Mouse (Mus musculus) small intestine, adult 2 months (tissue): ENCODE data around the gene Uggt2. TPM values are rescaled to one million over a fixed set of nuclear protein-coding genes. Genes with fewer than 3 reads are reported as not detected.

ENCODE experiments used
- H3K27ac ChIP-seq: fragments of 200-500 bp; 2 replicates; pipeline ENCODE4 v1.5.1; 2012; ENCODE audit warnings: low read depth, low read length, control low read depth, inconsistent platforms; ENCODE audit not compliant: insufficient read depth
- H3K27me3 ChIP-seq: fragments of 200-500 bp; 2 replicates; pipeline ENCODE4 v1.6.1; 2012; ENCODE audit warnings: mild to moderate bottlenecking, moderate library complexity, low read length, inconsistent platforms; ENCODE audit not compliant: control insufficient read depth, insufficient read depth
- H3K36me3 ChIP-seq: fragments of 200-500 bp; 2 replicates; pipeline ENCODE4 v1.6.1; 2012; ENCODE audit warnings: mild to moderate bottlenecking, low read length, control low read depth, inconsistent platforms; ENCODE audit not compliant: control insufficient read depth, insufficient read depth
- H3K4me1 ChIP-seq: fragments of 200-500 bp; 2 replicates; pipeline ENCODE4 v1.6.1; 2012; ENCODE audit warnings: low read length, inconsistent platforms, mixed read lengths; ENCODE audit not compliant: control insufficient read depth, insufficient read depth, insufficient read length
- H3K4me3 ChIP-seq: fragments of 200-500 bp; 2 replicates; pipeline ENCODE4 v1.5.1; 2012; ENCODE audit warnings: low read depth, mild to moderate bottlenecking, control low read depth, inconsistent platforms, low read length, moderate library complexity
- CTCF ChIP-seq: fragments of 200-500 bp; IDR thresholded peaks from 2 replicates; pipeline ENCODE4 v1.5.1; 2012; ENCODE audit warnings: low read depth, mild to moderate bottlenecking, control low read depth, inconsistent platforms, low read length, moderate library complexity, mixed read lengths; ENCODE audit not compliant: insufficient replicate concordance, insufficient read length; ENCODE audit errors: extremely low read depth
- POLR2A ChIP-seq: fragments of 200-500 bp; IDR thresholded peaks from 2 replicates; pipeline ENCODE4 v1.6.1; 2012; ENCODE audit warnings: low read depth, mild to moderate bottlenecking, control low read depth, inconsistent platforms, low read length, moderate library complexity
- WGBS: fragments of 180-500 bp; shearing (Covaris S2); methylation state at CpG from one replicate; pipeline ENCODE4 v1.1.7; 2018; 5-methylcytosine and 5-hydroxymethylcytosine counted together
- polyA plus RNA-seq: library from polyadenylated mRNA; depleted of rRNA; stranded (reverse); fragments of >200 nt; gene quantifications from 2 replicates; pipeline ENCODE4 v1.2.3, GENCODE M21; 2012

Gene Uggt2
- polyA plus RNA-seq, 1 experiment, result 0.33 TPM

DNA sequence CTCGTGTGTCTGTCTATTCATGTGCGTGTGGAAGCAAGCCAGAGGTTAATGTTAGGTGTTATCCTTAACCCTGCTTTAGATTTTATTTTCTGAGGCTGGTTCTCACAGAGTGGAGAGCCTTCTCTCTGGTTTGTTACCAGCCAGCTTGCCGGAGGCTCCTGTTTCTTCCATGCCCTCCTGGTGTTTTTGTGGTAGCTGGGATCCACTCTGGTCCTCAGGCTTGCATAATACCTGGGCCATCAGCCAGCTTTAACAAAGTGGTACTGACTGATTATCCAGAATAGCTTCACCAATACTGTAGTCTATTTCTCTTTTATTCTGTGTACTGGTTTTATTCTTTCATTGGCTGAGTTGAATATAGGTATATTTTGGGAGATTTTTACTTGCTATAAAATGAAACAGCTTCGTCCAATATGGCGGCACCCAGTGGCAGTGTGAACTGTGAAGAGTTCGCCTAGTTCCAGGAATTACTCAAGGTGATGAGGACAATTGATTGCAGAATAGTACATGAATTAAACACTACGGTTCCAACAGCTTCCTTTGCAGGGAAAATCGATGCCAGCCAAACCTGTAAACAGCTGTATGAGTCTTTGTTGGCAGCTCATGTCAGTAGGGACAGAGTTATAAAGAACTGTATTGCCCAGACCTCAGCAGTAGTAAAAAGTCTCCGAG lies 147.2 kb downstream of the Uggt2 start:
- TF ChIP-seq POLR2A (no peak), CTCF (no peak)
- Histone ChIP-seq H3K36me3 (peaks cover 22% of the 10 kb centered on the region), H3K4me1 (peaks cover 3% of the 10 kb centered on the region; the same call in 1 of the 2 replicates), H3K27me3 (no peaks in the 10 kb centered on the region), H3K4me3 (no peak overlapping the region), H3K27ac (no peak overlapping the region)
- WGBS, result 92% methylated on average over 9 of the region's 9 CpGs

DNA sequence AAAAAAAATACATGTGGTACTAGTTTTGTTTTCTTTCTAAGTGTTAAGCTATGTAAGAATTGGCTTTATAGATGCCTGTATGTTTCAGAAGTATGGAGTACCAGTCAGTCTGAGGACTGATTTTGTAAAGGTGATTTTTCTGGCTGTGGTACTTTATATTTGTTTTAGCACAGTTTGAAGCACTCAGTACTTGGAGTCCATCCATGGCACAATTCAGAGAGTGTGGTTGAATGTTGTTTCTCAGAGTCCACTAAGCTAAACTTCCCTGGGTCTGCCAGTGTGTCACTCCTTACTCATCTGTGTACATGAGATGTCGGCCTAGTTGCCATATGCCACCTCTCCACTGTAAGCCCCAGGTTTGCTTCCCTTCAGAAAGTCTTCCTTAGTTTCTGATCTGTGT lies 150.4 kb downstream of the Uggt2 start:
- peaks cover 4% of the 10 kb centered on the region for H3K36me3 ChIP-seq
- 73% methylated on average over 1 of the region's 1 CpGs for WGBS
- H3K4me3 ChIP-seq, result no peak overlapping the region
- no peaks in the 10 kb centered on the region for H3K27me3 ChIP-seq
- no peak overlapping the region for H3K27ac ChIP-seq
- H3K4me1 ChIP-seq, result peaks cover 13% of the 10 kb centered on the region; the same call in 1 of the 2 replicates
- TF ChIP-seq POLR2A (no peak), CTCF (no peak)

DNA sequence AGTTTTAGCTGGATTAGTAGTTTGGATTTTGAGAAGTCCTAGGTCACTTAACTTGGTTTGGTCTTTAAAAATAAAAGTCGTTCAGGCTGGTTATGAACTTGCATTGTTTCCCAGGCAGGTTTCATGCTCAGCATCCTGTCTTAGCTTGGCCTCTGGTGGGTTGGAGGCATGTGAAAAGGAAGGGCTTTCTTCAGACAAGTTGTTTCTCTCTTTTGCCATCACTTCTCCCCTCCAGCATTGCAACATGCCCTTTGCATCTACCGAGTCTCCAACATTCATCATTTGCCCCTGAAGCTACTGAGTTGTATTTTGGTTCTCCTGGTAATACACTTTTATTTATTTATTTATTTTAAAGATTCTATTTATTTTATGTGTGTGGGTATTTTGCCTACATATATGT lies 154.5 kb downstream of the Uggt2 start:
- H3K4me1 ChIP-seq, result peaks cover 15% of the 10 kb centered on the region
- TF ChIP-seq POLR2A (no peak), CTCF (no peak)
- 62% methylated on average over 2 of the region's 2 CpGs for WGBS
- no peak overlapping the region for H3K27ac ChIP-seq
- H3K36me3 ChIP-seq, result no peaks in the 10 kb centered on the region
- H3K27me3 ChIP-seq, result no peaks in the 10 kb centered on the region
- H3K4me3 ChIP-seq, result no peak overlapping the region

DNA sequence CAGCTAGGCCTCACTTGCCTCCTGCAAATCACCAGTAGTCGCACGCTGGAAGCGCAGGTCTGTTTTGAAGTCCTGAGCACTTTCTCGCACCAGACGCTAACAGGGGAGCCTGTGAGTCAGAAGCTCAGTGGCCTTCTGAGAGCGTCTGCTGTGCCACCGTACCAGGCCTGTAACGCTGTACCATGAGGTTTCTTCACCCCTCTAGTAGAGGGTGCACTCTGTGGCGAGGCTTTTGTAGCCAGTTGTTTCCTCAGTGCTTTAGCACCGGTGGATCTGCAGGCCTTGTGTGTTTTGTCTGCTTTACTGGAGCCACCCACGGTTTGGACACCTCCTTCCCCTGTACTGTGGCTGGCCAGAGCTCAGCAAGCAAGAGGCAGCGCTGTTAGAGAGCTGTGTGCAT lies 157.2 kb downstream of the Uggt2 start:
- H3K4me3 ChIP-seq, result no peak overlapping the region
- no peaks in the 10 kb centered on the region for H3K36me3 ChIP-seq
- H3K27me3 ChIP-seq, result no peaks in the 10 kb centered on the region
- WGBS, result 78% methylated on average over 12 of the region's 12 CpGs
- no peak for TF ChIP-seq POLR2A
- TF ChIP-seq CTCF, result no peak
- H3K4me1 ChIP-seq, result peaks cover 15% of the 10 kb centered on the region
- H3K27ac ChIP-seq, result no peak overlapping the region

DNA sequence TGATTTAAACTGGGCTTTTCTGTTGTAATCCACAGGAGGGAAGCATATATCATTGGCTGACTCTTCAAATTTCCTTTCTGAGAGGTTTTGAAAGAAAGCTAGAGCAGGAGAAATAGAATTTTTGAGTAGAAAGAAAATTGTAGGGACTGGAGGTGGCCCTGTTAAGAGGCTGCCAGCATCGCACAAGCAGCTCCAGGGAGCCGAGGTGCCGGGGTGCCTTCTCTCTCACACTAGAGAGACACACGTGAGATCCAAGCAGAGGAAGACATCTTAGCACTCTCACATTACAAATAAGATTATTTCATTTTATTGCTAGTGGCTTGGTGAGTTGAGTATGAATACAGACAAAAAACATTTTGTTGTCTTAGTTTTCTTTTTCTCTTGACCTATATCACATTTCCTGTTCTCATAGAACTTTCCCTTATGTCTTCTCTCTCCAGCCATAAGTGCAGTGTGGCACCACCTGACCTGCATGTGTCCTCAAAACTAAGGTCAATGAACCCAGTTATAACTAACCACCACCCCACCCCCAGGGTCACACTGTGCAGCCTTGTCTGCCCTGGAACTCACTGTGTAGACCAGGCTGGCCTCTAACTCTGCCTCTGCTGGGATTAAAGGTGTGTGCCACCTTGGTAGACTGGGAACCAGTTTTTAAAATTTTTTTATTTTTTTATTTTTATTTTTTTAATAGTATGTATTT lies 158.3 kb downstream of the Uggt2 start:
- TF ChIP-seq CTCF (no peak), POLR2A (no peak)
- no peaks in the 10 kb centered on the region for H3K36me3 ChIP-seq
- no peak overlapping the region for H3K27ac ChIP-seq
- no peak overlapping the region for H3K4me3 ChIP-seq
- H3K27me3 ChIP-seq, result no peaks in the 10 kb centered on the region
- 73% methylated on average over 4 of the region's 4 CpGs for WGBS
- peaks cover 19% of the 10 kb centered on the region for H3K4me1 ChIP-seq

DNA sequence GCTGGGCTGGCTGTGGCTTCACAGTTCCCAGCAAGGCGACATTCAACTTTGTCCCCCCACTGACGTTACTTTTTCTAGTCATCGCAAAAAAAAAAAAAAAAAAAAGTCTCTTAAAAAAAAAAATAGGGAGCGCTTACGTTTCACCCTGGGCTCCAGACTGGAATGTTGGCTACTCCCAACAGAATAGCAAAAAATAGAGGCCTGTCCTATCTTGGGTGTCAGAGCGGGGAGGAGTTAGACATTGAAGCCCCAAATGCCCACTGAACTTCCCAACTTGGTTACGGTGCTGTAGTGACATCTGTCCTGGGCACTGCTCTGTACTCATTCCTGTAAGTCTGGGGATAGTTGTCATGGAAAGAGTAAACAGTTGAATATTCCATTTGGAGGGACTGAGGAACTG lies 160.7 kb downstream of the Uggt2 start:
- Histone ChIP-seq H3K4me1 (peaks cover 9% of the 10 kb centered on the region), H3K36me3 (no peaks in the 10 kb centered on the region), H3K27ac (peak overlapping the region; percentile 99), H3K4me3 (peak overlapping the region; percentile 100), H3K27me3 (no peaks in the 10 kb centered on the region)
- under 1% methylated on average over 7 of the region's 7 CpGs for WGBS
- TF ChIP-seq POLR2A, result no peak
- no peak for TF ChIP-seq CTCF

DNA sequence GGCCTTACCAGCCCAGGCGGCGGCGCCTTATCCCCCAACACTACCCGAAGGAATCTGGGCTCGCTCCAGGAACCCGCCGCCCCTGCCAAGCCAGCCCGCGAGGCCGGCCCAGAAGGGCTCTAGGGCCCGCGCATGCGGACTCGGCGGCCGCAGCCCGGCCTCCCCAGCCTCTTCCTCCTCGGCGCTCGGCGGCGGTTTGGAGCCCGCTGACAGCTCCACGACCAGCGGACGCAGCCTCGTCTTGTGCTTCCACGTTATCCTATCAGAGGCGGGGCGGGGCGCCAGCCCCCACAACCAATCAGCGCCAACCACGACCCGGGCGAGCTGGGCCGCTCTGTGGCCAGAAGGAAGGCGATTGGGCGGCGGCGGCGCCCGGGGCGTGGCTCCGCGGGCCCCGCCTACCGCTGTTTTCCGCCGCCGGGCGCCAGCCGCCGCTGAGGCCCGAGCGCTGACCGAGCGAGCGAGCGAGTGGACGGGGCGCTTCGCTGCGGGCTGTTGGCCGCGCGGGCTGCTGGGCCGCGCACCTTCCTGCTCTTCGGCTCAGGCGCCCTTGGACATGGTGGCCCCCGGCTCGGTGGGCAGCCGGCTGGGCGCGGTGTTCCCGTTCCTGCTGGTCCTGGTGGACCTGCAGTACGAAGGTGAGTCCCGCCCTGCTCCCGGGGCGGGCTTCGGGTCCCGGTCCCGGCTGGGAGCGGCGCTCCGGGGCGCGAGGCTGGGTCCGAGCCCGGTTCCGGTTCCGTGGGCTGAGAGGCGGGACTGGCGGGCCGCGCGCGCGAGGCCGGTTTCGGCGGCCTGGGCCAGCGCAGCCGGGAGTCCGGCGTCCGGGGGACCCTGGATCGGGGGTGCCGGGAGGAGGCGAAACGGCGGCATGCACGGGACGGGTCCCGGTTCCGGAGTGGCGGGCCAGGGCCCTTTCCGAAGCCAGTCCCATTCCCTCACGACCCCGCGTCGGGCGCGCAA lies 161.4 kb downstream of the Uggt2 start, which contains the start of gene Dnajc3:
TSS of gene Dnajc3 (plus strand) at position 444 of the 960 bp plus-strand sequence.
- WGBS, result under 1% methylated on average over 124 of the region's 124 CpGs
- H3K27ac ChIP-seq, result peak within 1 kb of the TSS; percentile 99
- no peaks in the 10 kb centered on the region for H3K27me3 ChIP-seq
- TF ChIP-seq CTCF, result no peak
- TF ChIP-seq POLR2A, result peak; percentile 91
- H3K36me3 ChIP-seq, result no peaks in the 10 kb centered on the region
- H3K4me3 ChIP-seq, result peak within 1 kb of the TSS; percentile 100
- peaks cover 11% of the 10 kb centered on the region for H3K4me1 ChIP-seq
